Mouse (Mus musculus): ENCODE data around the gene Atp8a2.
A peak's percentile ranks its signal among the peaks of the same experiment; 100 is the strongest.

The Atp8a2 gene

DNA sequence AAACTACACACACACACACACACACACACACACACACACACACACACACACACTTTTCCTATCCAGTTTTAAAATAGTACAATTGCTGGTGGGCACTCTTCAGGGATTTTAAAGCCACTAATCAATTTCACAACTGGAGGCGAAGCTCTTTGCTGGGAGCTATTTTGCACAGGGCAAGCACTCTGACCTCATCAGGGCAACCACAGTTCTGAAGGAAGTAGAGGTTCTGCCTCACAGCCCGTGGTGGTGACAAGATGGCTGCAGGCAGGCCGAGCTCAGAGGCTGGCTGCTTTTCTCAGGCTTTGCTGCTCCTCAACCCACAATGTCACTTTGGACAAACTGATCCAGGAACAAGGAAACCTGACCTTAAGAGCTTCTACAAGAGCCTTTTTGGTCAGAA lies 590.0 kb downstream of the Atp8a2 start:
- no peak for DNase-seq (ENCODE audit: inconsistent ontology term)

DNA sequence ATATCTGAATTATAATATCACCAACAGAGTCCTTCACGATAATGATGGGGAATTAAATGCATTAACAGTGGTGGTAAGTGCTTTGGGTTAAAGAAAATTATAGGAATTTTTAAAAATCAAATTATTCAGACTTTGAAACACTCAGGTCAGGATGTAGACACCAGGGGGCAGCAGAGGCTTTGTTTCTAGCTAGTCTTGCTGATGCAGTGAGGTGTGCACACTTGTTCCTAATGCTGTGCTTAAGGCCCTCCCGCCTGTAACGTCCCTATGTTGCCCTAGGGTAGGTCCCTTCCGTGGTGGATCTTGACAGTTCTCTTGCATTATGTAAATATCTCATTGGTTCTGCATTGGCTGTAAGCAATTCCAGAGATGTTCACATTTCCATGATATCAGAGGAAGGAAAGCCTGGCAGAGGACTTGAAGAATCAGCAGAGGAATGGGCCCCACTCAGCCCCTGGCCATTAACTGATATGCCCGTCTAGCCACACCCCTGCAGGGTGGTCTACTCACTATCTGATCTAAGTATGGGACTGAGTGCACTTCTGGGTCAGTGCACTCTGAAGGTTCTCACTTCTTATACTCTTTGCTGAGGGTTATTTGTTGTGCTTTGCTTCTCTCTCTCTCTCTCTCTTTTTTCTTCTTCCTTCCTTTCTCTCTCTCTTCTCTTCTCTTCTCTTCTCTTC lies 591.2 kb downstream of the Atp8a2 start:
- DNase-seq (ENCODE audit: inconsistent ontology term) = peak; percentile 33

DNA sequence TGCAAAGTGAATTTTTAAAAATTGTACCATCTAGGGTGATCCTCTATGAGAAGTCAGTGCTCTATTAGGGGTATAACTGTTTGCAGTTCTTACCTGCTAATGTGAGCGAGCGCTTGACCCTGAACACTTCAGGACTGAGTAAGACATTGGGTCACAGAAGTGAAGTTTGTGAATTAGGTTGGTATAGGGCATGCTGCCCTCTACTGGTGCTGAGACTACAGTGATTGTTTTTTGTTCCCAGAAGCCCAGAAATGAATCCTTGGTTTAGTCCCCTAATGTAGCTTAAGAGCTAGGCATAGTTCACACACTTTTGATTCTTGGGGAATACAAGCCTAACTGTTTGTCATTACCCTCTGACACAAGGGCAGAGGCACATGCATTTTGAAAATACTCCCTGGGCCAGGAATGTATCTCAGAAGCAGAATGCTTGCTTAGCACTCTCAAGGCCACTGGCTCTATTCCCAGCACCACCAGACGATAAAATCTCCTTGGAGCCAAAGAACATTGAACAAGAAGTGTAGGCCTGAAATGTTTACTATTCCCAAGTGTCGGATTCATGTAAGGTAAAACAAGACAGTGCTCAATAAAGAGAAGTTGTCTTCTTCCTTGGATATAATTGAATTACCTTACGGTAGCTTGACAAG lies 592.9 kb downstream of the Atp8a2 start:
- peak; percentile 9 for DNase-seq (ENCODE audit: inconsistent ontology term)

DNA sequence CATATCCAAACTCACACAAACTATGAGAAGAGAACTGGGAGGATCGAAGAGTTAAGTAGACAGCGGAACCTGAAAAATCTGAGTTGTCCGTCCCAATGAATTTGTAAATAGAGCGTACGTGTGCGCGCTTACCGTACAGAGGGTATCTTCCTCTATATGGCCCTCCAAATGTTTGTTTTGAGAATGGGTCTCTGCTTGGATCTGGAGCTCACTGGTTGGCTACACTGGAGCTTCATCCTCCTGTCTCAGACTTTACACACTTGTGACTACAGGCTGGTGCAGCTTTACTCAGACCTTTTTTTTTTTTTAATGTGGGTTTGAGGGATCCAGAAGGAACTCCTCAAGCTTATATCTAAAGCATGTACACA lies 598.7 kb downstream of the Atp8a2 start:
- DNase-seq (ENCODE audit: inconsistent ontology term) = no peak

DNA sequence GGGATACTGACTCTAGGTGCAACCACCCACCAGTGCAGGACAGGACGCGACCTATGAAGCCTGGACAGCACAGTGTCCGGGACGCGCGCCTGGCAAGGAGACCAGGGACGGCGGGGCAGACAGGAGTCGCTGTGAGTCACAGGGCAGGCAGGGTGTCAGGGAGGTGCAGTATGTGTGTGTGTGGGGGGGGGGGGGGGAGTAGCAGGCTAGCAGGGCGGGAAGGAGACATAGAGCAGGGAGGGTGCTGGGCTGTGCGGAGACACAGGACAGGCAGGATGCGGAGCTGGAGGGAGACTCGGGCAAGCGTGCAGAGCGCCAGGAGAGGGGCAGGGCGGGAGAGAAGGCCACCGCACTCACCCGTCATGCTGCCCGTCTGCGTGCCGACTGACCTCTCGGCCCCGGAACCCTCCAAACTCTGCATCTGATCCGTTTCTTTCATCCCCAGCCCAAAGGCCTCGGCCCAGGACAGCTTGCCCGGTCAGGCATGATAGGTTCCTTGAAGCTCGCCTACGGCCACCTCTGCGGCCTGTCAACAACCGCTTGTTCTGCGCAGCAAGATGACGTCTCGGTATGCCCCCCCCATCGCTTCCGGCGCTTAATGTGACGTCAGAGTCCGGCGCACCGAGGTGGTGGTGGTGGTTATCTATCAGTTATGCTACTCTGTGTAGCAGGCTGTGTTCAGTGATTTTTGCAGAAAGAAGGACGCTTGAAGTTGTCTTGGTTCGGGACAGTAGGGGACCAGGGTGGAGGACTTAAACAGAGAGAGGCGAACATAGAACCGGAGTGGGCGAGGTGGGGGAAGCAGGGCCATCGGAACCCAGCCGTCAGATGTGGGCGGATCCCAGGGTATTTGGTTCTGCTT lies 599.4 kb downstream of the Atp8a2 start, which contains the start of gene Cdadc1:
Gene Cdadc1, minus strand, starts transcription at position 562 of the 862 bp plus-strand sequence.
- peak; percentile 94 for DNase-seq (ENCODE audit: inconsistent ontology term)

DNA sequence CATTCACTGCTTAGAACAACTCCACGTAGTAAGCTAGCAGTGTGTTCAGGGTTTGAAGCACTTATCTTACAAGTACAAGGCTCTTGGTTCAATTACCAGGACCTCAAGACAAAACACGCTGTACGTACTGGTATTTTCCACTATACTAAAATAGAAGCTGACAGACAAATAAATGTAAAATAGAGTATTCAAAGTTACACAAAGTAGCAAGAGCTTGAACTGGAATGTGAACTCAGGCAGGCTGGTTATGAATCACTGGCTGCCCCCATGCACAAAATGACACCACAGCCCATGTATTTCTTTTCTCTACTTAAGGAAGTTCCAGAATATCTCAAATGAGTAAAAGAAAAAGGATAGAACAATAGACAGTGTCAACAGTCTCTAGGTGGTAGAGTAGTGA lies 602.0 kb downstream of the Atp8a2 start:
- no peak for DNase-seq (ENCODE audit: inconsistent ontology term)

DNA sequence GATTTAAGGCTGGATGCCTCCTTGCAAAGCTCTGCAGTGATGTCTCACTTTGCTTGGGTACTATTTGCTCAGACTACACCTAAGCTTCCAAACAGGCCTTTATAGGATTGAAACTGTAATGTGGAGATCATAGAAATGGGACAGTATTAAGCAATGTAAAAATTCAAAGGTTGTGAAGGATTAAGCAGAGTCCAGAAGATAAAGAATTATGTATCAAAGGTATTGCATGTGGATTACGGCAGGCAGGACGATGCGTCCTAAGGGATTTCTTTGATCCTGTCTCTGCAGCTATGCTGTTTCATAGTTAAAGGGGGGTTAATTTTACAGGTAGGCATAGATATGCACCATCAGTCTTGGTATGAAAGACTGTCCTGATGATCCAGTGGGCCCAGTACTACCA lies 604.4 kb downstream of the Atp8a2 start:
- no peak for DNase-seq (ENCODE audit: inconsistent ontology term)

DNA sequence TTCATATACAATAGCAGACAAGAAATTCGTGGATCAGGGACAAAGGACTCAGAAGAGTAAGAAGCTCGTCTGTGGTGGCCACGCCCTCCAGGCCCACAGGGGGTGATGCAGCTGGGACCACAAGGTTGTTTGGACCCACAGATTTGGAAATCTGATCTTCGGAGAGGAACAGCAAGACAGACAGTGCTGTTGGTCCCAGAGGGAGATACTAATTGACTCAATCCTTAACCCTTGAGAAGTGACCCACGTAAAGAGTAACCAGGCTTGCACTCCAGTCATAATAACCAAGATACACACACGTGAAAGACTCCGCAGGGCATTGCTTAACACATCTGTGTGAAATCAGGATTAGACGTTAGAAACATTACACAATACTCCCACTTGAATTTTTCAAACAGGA lies 605.1 kb downstream of the Atp8a2 start:
- DNase-seq (ENCODE audit: inconsistent ontology term) = no peak

DNA sequence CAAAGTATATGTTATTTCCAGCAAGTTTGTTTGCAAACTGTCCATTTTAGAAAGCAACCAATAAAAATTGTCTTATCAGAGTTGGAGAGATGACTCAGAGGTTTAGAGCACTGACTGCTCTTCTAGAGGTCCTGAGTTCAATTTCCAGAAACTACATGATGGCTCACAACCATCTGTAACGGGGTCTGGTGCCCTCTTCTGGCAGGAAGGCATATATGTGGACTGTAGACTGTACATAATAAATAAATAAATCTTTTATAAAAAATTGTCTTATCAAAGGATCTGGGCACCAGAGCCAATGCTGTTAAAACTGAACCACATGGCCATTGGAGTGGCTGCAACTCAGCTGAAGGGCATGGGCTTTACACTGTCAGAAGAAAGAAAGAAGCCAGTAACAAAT lies 606.4 kb downstream of the Atp8a2 start:
- no peak for DNase-seq (ENCODE audit: inconsistent ontology term)

All from Muller cell, postnatal 12 days (primary cell).